Mouse (Mus musculus): ENCODE data around the gene Exoc6.

The Exoc6 gene

DNA sequence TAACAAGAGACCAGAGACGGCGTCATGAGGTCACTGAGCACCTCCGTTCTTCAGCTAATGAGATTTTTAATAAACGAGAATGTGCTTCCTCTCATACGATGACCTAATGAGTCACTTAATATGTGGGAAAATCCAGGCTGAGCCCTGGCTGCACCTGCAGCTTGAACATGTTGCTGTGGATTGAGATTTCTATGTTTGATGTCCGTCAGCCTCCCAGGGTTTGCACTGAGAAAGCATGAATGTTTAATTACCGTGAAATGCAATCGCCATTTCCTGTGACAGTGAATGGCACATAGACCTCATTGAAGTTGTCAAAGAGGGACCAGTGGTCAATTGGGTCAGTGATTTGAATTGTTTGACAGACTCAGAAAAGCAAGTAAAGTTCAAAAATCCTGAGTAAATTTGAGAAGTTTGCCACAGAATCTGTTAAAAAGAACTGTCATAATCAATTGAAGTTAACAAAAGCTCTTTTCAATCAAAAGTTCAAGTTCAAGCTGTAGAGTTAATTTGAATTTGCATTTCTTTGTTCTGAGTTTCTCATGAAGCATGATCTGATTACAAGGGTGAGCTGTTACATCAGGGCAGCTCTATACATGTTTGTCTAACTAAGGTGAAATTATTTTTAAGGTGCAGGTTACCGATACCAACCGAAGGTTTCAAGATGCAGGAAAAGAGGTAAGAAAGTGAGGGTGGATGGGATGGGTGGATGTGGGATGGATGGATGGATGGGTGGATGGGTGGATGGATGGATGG lies 20.9 kb downstream of the Exoc6 start:
- DNase-seq (ENCODE audit: low read depth in 1 of 2, low spot score in 2 of 2), result no peak

- no peak for DNase-seq (ENCODE audit: low read depth in 1 of 2, low spot score in 2 of 2)
These were observed 24.6 kb downstream of the Exoc6 start for GRCm38 (mm10) chr19:37574802-37575201.

DNA sequence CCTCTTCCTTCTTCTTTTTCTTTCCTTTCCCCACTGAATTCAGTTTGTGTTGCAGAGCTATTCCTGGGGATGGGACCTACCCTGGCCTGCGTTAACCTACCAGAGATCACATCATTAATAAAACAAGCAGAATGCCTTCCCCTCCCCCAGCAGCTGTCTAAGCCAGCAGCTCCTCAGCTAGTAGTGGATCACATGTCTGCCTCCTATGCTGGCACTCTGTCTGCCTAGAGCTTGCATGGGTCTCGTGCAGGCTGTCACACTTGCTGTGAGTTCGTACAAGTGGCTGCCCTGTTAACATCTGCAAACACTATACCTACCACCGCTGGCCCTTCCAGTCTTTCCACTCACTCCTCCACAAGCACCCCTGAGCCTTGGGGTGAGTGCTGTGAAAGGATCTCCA lies 29.4 kb downstream of the Exoc6 start:
- no peak for DNase-seq (ENCODE audit: low read depth in 1 of 2, low spot score in 2 of 2)

- DNase-seq (ENCODE audit: low read depth in 1 of 2, low spot score in 2 of 2), result no peak
These were observed 30.2 kb downstream of the Exoc6 start for GRCm38 (mm10) chr19:37580438-37580837.

GRCm38 (mm10) chr19:37585210-37585609 lies 35.0 kb downstream of the Exoc6 start:
- no peak for DNase-seq (ENCODE audit: low read depth in 1 of 2, low spot score in 2 of 2)

- no peak for DNase-seq (ENCODE audit: low read depth in 1 of 2, low spot score in 2 of 2)
These were observed 35.5 kb downstream of the Exoc6 start for GRCm38 (mm10) chr19:37585684-37586083.

- DNase-seq (ENCODE audit: low read depth in 1 of 2, low spot score in 2 of 2), result no peak
These were observed 40.3 kb downstream of the Exoc6 start for GRCm38 (mm10) chr19:37590544-37590943.

DNA sequence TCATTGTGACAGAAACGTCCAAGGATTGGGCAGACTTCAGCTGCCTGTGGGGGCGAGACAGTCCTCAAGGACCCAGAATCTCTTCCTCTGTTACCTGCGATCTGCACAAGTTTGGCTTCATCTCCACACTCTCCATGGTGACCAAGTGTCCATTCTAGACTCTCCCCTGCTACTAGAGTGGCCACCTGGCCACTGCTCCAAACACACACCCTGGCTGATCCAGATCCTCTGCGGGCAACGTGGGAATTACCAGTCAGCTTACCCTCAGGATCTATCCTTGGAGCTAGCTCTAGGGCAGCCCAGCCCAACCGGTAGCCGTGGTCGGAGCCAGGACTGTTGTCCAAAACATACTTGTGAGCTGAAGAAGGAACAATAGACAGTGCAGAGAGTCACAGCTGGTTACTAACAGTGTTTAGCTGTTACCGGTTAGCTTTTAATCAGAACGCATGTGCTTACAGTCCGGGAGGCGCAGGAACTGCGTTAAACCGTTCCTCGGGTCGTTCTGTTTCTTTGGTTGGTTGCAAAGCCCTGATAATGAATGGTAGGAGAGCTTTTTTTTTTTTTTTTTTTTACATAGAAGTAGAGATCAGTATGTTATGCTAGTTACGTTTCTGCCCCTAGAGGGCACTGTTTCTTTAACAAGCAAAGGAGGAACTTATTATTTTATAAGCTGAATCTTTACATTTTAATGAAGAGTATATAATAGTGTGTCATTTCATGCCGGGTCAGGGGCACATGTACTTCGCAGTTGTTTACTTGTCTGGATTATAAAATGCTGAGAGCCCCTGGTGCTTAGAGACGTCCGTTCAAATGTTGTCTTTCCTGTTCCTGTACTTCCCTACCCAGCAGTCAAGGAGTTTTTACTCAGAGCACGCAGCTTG lies 52.0 kb downstream of the Exoc6 start:
- no peak for DNase-seq (ENCODE audit: low read depth in 1 of 2, low spot score in 2 of 2)

DNA sequence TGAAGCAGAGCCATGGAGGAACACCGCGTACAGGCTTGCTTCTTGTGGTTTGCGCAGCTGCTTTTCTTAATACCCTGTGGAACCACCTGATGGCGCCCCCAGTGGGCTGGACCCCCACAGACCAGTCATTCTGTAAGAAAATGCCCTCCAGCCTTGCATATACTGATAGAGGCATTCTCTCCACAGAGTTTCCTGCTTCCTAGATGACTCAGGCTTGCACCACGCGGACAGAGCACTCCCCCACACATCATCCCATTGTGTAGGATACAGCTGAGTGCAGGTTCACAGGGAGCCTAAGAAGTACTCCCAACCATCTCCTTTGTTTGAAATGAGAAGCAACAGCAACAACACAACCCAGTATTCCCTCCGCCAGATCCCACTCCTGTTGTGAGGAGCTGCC lies 59.8 kb downstream of the Exoc6 start:
- DNase-seq (ENCODE audit: low read depth in 1 of 2, low spot score in 2 of 2), result no peak

DNA sequence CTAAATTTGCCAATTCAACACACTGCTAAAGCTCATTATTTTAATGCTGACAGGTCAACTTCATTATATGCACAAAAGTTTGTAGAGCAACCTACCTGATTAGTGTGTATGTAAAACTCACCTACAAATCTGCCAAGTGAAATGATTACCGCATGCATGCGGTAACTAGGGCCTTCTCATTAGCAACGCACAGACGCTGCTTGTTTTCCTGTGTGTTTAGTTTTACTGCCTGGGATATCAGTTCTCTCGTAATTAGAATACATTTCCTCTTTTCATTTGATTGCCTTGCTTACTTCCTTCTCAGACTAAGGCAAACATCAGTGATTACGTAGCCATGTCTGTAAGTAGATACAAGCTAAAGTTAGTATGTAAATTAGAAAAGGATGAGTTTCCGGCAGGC lies 62.7 kb downstream of the Exoc6 start:
- no peak for DNase-seq (ENCODE audit: low read depth in 1 of 2, low spot score in 2 of 2)

GRCm38 (mm10) chr19:37615039-37615630 lies 64.9 kb downstream of the Exoc6 start:
- DNase-seq (ENCODE audit: low read depth in 1 of 2, low spot score in 2 of 2), result no peak

- DNase-seq (ENCODE audit: low read depth in 1 of 2, low spot score in 2 of 2), result no peak
These were observed 97.8 kb downstream of the Exoc6 start for GRCm38 (mm10) chr19:37647994-37648393.

DNA sequence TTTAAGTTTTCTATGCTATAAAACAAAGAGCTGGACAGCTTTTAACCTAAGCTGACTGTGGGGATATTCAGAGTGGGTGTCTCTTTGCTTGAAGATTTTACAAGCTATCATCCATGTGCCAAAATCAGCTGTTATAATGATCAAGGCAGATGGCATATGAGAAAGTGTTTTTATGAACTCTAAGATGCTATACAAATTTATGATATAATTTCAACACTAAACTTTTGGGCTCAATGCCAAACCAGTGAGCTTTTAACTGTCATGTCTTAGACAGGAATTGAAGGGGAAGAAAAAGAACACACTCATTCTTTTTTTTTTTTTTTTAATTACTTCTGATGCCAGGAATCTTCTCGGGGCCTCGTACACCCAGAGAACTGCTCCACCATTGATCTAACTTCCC lies 100.3 kb downstream of the Exoc6 start:
- no peak for DNase-seq (ENCODE audit: low read depth in 1 of 2, low spot score in 2 of 2)

GRCm38 (mm10) chr19:37654012-37654411 lies 103.8 kb downstream of the Exoc6 start:
- no peak for DNase-seq (ENCODE audit: low read depth in 1 of 2, low spot score in 2 of 2)

DNA sequence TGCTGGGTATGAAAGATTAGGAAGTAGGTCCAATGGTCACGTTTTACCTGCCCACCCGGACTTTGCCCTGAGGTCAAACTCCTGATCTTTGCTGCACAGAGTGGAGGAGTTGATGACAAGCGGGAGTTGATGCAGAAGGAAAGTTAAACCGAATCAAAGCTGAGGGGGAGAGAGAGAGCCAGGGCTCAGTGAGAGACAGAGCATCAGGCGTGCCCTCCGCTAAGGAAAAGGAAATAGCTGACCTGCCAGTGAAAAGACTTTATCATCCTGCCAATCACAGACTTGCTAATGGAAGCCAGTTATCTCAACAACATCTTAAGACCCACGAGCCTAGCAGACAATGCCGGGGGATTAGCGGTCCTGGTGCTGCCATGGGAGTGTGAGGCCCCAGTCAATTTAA lies 106.2 kb downstream of the Exoc6 start:
- no peak for DNase-seq (ENCODE audit: low read depth in 1 of 2, low spot score in 2 of 2)

DNA sequence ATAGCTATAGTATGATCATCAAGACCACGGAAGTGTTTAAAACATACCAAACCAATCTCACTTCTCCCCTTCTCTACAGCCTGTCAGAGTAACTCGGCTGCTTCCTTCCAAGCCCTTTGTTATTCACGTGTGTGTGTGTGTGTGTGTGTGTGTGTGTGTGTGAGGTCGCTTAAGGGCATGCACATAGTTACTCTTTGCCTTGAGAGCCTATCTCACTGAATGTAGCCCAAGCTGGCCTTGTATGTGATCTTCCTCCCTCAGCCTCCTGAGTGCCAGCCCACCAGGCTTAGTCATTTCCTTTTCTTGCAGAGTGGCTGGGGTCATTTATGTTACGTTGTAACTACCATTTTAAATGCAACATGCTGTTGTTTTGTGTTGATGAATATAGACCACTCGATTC lies 115.0 kb downstream of the Exoc6 start:
- DNase-seq (ENCODE audit: low read depth in 1 of 2, low spot score in 2 of 2), result no peak

DNA sequence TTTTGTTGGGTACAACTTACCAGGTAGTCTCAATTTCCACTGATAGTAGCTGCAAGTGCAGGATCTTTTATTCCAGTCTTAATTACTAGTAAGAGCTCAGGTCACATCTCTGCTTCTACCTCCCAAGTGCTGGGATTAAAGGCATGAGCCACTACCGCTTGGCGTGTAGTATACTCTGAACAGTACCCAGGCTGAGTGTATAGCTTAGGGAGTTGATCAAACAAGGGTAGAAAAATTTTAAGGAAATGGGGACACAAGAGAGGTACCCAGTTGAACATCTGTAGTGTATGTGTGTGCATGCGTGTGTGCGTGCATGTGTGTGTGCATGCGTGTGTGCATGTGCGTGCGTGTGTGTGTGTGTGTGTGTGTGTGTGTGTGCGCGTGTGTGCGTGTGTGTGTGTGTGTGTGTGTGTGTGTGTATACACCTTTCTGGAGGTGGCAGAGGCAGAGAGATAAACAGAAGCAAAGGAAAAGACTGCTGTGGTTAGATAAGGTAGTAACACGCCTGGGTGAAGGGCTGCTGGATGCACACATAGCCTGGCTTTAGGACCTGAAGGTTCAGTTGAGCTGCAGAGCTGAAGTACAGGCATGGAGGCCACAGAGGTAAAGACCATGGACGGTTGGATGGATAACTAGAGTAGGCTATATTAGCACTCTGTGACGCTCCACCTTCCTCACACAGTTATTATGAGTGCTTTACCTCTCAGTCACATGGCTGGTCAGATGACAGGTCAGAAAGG lies 117.8 kb downstream of the Exoc6 start:
- no peak for DNase-seq (ENCODE audit: low read depth in 1 of 2, low spot score in 2 of 2)

GRCm38 (mm10) chr19:37668657-37669056 lies 118.4 kb downstream of the Exoc6 start:
- DNase-seq (ENCODE audit: low read depth in 1 of 2, low spot score in 2 of 2), result no peak

DNA sequence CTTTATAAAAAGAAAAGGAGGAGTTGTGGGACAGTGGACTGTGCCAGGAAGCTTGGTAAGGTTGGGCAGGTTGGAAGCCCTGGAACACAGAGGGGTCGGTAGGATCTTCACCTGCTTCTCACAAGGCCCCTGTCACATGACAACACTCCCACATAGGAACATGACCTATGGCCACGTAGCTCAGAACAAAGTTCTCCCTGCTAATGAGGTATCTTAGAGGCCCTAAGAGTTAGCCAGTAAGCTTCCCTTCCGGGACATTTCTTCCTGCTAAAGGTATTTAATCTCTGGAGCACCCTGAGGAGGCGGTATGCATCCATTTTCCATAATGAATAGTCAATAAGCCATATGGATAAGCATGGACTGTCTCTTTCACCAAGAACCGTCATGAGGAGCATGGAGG lies 119.3 kb downstream of the Exoc6 start:
- no peak for DNase-seq (ENCODE audit: low read depth in 1 of 2, low spot score in 2 of 2)

DNA sequence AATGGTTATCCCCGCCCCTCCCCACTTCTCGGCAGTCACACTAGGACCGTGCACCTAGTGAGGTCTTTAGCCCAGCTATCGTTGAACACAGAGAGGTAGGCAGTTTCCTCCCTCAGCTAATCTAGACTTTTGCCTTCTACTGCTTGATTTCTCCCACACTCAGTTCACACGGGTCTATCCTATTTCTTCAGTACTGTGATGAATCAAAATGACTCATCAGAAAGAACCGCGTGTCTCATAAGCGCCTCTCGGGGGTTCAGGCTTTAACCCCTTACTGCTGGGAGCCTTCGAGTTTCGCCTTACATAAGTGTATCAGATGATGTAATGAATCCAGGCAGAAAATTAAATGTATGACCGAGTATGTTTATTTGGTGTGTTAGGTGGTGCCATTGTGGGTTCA lies 123.2 kb downstream of the Exoc6 start:
- no peak for DNase-seq (ENCODE audit: low read depth in 1 of 2, low spot score in 2 of 2)

DNA sequence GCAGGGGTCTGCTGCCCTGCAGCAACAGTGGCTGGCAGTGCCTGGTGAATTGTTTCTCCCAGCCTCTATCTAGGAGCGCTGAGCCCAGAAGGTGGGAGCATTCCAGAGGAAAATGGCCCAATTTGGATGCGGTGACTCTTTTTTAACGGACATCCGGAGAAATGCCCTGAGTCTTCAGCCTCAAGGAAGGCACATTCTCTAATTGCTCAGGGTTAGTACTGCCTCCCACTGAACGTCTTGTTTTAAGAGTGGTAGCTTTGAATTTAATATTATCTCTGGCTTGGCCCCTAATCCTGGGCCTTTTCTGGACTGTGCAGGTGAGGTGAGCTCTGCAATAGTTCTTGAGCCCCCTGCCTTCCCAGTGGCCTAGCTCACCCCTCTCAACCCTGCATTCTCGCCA lies 135.1 kb downstream of the Exoc6 start, which contains the start of gene Cyp26c1:
Gene Cyp26c1, plus strand, starts transcription at position 301 of the 400 bp plus-strand sequence.
- DNase-seq (ENCODE audit: low read depth in 1 of 2, low spot score in 2 of 2), result no peak

All from monocyte, adult 2 months (primary cell).